Mouse (Mus musculus) midbrain, postnatal 0 days (tissue): ENCODE results near the gene Pcsk5. TPM values are rescaled to one million over a fixed set of nuclear protein-coding genes. Genes with fewer than 3 reads are reported as not detected.

Experiments used
- ATAC-seq: fragments of 200-750 bp; cut with Nextera tagmentation; 2 replicates; pipeline ENCODE4 v1.8.0; 2017; ENCODE audit warnings: moderate number of reproducible peaks, mild to moderate bottlenecking, moderate TSS enrichment, moderate library complexity; ENCODE audit not compliant: low FRiP score
- DNase-seq: peaks from one replicate; pipeline ENCODE4 v3.0.0-alpha.2; 2015; ENCODE audit warnings: low spot score
- H3K27ac ChIP-seq: fragments of 300-500 bp; sonication (generic); 2 replicates; pipeline ENCODE4 v1.5.1; 2014; ENCODE audit warnings: low read depth, mild to moderate bottlenecking, low read length, mixed read lengths
- H3K27me3 ChIP-seq: fragments of 300-500 bp; sonication (generic); 2 replicates; pipeline ENCODE4 v1.6.1; 2014; ENCODE audit warnings: low read length, control low read depth, mixed read lengths; ENCODE audit not compliant: insufficient read depth
- H3K36me3 ChIP-seq: fragments of 300-500 bp; sonication (generic); 2 replicates; pipeline ENCODE4 v1.6.1; 2014; ENCODE audit warnings: low read length, control low read depth, mixed read lengths; ENCODE audit not compliant: insufficient read depth
- H3K4me1 ChIP-seq: fragments of 300-500 bp; sonication (generic); 2 replicates; pipeline ENCODE4 v1.6.1; 2014; ENCODE audit warnings: mild to moderate bottlenecking, control low read depth, antibody characterized with exemption, low read length, mixed read lengths; ENCODE audit not compliant: insufficient read depth
- H3K4me2 ChIP-seq: fragments of 300-500 bp; sonication (generic); 2 replicates; pipeline ENCODE4 v1.6.1; 2014; ENCODE audit warnings: low read depth, mild to moderate bottlenecking, low read length, mixed read lengths; ENCODE audit not compliant: poor library complexity, severe bottlenecking
- H3K4me3 ChIP-seq: fragments of 300-500 bp; sonication (generic); 2 replicates; pipeline ENCODE4 v1.5.1; 2014; ENCODE audit warnings: low read depth, mild to moderate bottlenecking, low read length, moderate library complexity
- H3K9ac ChIP-seq: fragments of 300-500 bp; sonication (generic); replicated peaks from 2 replicates; pipeline ENCODE4 v1.6.1; 2014; ENCODE audit warnings: mild to moderate bottlenecking, low read length, moderate library complexity, mixed read lengths; ENCODE audit not compliant: poor library complexity, severe bottlenecking
- H3K9me3 ChIP-seq: fragments of 300-500 bp; sonication (generic); 2 replicates; pipeline ENCODE4 v1.6.1; 2016; ENCODE audit warnings: low read length, control low read depth
- CTCF ChIP-seq: IDR thresholded peaks from 2 replicates; pipeline ENCODE4 v1.5.1; 2016; ENCODE audit warnings: antibody characterized with exemption, mild to moderate bottlenecking
- WGBS: fragments of 180-500 bp; shearing (Covaris S2); extraction: QIAGEN DNeasy Blood & Tissue Kit; methylation state at CpG from one replicate; pipeline ENCODE4 v1.1.7; 2014; 5-methylcytosine and 5-hydroxymethylcytosine counted together
- polyA plus RNA-seq: library from polyadenylated mRNA; unstranded; fragments of >200 nt; fragmentation: Nextera tagmentation; extraction: Ambion mirVana; gene quantifications from 2 replicates; pipeline ENCODE4 v1.2.1, GENCODE M21; 2015
- total RNA-seq: library from RNA; depleted of rRNA; stranded (reverse); fragments of >200 nt; gene quantifications from 2 replicates; pipeline ENCODE4 v1.2.3, GENCODE M21; 2014

The Pcsk5 gene
- total and polyA plus RNA-seq, 2 experiments from 2014 or later: 8.8 TPM

DNA sequence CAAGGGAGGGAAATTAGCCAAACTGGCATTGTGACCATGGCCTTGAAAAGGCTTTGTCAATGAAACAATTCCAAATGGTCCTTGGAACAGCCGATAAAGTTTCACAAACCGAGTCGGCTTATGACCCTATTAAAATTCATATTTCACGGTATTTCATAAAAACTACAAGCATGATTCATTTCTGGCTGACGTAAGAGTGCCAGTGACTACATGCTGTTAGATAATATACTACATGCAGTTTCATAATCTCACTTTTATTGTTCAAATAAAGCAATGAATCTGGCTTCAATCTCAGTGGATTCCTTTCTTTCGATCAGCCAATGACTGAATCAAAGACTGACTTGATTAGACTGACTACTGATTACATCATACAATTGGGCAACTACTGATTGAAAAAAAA, 145.8 kb downstream of the Pcsk5 start:
- no peaks in the 10 kb centered on the region for H3K4me1 ChIP-seq
- DNase-seq: no peak
- no peak overlapping the region for H3K27ac ChIP-seq
- H3K9me3 ChIP-seq: no peaks in the 10 kb centered on the region
- no peaks in the 10 kb centered on the region for H3K27me3 ChIP-seq
- no peak for TF ChIP-seq CTCF
- H3K4me2 ChIP-seq: no peak overlapping the region
- no peaks in the 10 kb centered on the region for H3K36me3 ChIP-seq
- no peak for ATAC-seq
- WGBS: 92% methylated on average over 6 of the region's 6 CpGs
- H3K4me3 ChIP-seq: no peak overlapping the region
- no peak overlapping the region for H3K9ac ChIP-seq

DNA sequence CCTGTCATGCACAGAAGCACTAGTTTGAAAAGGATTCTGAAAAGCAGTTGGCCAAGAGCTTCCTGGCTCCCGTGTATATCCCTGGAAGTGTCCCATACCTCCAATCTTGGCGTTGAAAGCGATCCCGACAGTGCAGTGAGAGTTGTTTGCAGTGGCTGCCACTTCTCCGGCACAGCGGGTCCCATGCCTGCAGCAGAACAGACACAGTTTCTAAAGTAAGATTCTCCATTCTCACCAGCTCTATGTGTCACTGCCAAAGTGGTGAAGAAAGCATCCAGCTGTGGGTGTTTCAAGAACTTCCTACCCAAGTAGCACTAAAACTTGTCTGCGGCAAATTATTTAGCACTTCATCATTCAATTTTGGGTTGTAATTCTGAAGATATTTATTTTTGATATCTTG, 159.1 kb downstream of the Pcsk5 start:
- no peak for TF ChIP-seq CTCF
- no peaks in the 10 kb centered on the region for H3K36me3 ChIP-seq
- DNase-seq: no peak
- no peaks in the 10 kb centered on the region for H3K27me3 ChIP-seq
- no peak overlapping the region for H3K4me3 ChIP-seq
- no peak overlapping the region for H3K9ac ChIP-seq
- no peaks in the 10 kb centered on the region for H3K4me1 ChIP-seq
- H3K4me2 ChIP-seq: no peak overlapping the region
- ATAC-seq: no peak
- H3K27ac ChIP-seq: no peak overlapping the region
- 87% methylated on average over 7 of the region's 7 CpGs for WGBS
- no peaks in the 10 kb centered on the region for H3K9me3 ChIP-seq

DNA sequence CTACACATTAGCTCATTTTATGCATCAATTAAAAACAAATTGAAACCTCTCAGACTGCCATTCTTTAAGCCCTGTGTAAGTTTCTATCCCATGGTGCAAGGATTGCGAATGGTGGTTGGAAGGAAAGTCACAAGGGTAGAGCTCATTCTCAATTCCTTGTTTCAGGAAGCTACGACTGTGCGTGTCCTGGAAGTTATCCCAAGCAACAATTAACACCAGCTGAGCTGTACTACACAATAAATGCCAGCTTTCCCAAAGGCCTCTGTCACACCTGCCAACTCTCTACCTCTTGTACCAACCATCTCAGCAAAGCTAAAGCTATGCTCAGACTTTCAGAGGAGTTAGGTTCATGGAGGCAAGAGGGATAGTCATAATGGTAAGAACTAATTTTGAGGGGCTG, 174.8 kb downstream of the Pcsk5 start:
- no peak overlapping the region for H3K9ac ChIP-seq
- no peak overlapping the region for H3K4me3 ChIP-seq
- H3K4me1 ChIP-seq: no peaks in the 10 kb centered on the region
- no peak overlapping the region for H3K27ac ChIP-seq
- DNase-seq: no peak
- no peaks in the 10 kb centered on the region for H3K9me3 ChIP-seq
- no peaks in the 10 kb centered on the region for H3K36me3 ChIP-seq
- 66% methylated on average over 3 of the region's 3 CpGs for WGBS
- no peak for ATAC-seq
- H3K27me3 ChIP-seq: no peaks in the 10 kb centered on the region
- H3K4me2 ChIP-seq: no peak overlapping the region
- TF ChIP-seq CTCF: no peak

GRCm38 (mm10) chr19:17662271-17662670, 175.2 kb downstream of the Pcsk5 start:
- Histone ChIP-seq H3K9me3 (no peaks in the 10 kb centered on the region), H3K36me3 (no peaks in the 10 kb centered on the region), H3K4me2 (no peak overlapping the region), H3K27ac (no peak overlapping the region), H3K9ac (no peak overlapping the region), H3K4me1 (no peaks in the 10 kb centered on the region), H3K4me3 (no peak overlapping the region), H3K27me3 (no peaks in the 10 kb centered on the region)
- ATAC-seq (no peak), DNase-seq (no peak)
- WGBS: 49% methylated on average over 6 of the region's 6 CpGs
- TF ChIP-seq CTCF: no peak

GRCm38 (mm10) chr19:17659321-17659720, 178.1 kb downstream of the Pcsk5 start:
- WGBS: 78% methylated on average over 3 of the region's 3 CpGs
- Histone ChIP-seq H3K27ac (no peak overlapping the region), H3K4me2 (no peak overlapping the region), H3K9ac (no peak overlapping the region), H3K4me1 (no peaks in the 10 kb centered on the region), H3K4me3 (no peak overlapping the region), H3K27me3 (no peaks in the 10 kb centered on the region), H3K9me3 (no peaks in the 10 kb centered on the region), H3K36me3 (no peaks in the 10 kb centered on the region)
- ATAC-seq: no peak
- TF ChIP-seq CTCF: no peak
- no peak for DNase-seq

GRCm38 (mm10) chr19:17650831-17651502, 186.5 kb downstream of the Pcsk5 start:
- Histone ChIP-seq H3K36me3 (no peaks in the 10 kb centered on the region), H3K9ac (no peak overlapping the region), H3K27me3 (no peaks in the 10 kb centered on the region), H3K4me1 (no peaks in the 10 kb centered on the region), H3K9me3 (no peaks in the 10 kb centered on the region), H3K4me3 (no peak overlapping the region), H3K4me2 (no peak overlapping the region), H3K27ac (no peak overlapping the region)
- ATAC-seq (0 out of 2 replicates have a peak, but pooled peaks have one; percentile 47), DNase-seq (peak; percentile 56)
- no peak for TF ChIP-seq CTCF
- WGBS: 54% methylated on average over 5 of the region's 5 CpGs
